Mouse (Mus musculus): ENCODE data around the gene Kcnmb1.

GRCm38 (mm10) chr11:33986525-33986924, 23.7 kb downstream of the Kcnmb1 start:
- TF ChIP-seq GATA1 (IDR thresholded peaks at IDR 0.05; ENCODE audit: borderline replicate concordance, low read length) (no peak), FLI1 (IDR thresholded peaks at IDR 0.05; ENCODE audit: low read length) (no peak)

Data from megakaryocyte, embryonic 14.5 days (primary cell).